Mouse (Mus musculus) erythroblast, embryonic 14.5 days (primary cell): Measurements from ENCODE around the gene Foxd3. TPM values are rescaled to one million over a fixed set of nuclear protein-coding genes. Genes with fewer than 3 reads are reported as not detected.
"Not testable (repeated sequence)": the region's sequence is repeated elsewhere in the genome, so short reads cannot be mapped to it uniquely, and the experiment has no call there.

Experiments used
- H3K27me3 ChIP-seq: 2 replicates; pipeline ENCODE4 v1.6.1; 2012; ENCODE audit warnings: inconsistent platforms; ENCODE audit not compliant: control insufficient read depth
- H3K36me3 ChIP-seq: 2 replicates; pipeline ENCODE4 v1.6.1; 2012; ENCODE audit warnings: mild to moderate bottlenecking, inconsistent platforms; ENCODE audit not compliant: control insufficient read depth
- H3K4me1 ChIP-seq: 2 replicates; pipeline ENCODE4 v1.6.1; 2012; ENCODE audit warnings: inconsistent platforms; ENCODE audit not compliant: control insufficient read depth
- H3K4me3 ChIP-seq: replicated peaks from 2 replicates; pipeline ENCODE3; 2012; ENCODE audit warnings: moderate library complexity, mild to moderate bottlenecking, inconsistent platforms
- H3K9me3 ChIP-seq: 2 replicates; pipeline ENCODE4 v1.6.1; 2012; ENCODE audit warnings: low read length, inconsistent platforms, mixed read lengths; ENCODE audit not compliant: control insufficient read depth
- GATA1 ChIP-seq: IDR thresholded peaks from 2 replicates; pipeline ENCODE4 v1.6.1; 2012; ENCODE audit warnings: low read length, inconsistent platforms, mixed read lengths
- TAL1 ChIP-seq: IDR thresholded peaks from 3 replicates; pipeline ENCODE4 v1.6.1; 2012; ENCODE audit warnings: low read length, inconsistent platforms, mixed read lengths
- polyA plus RNA-seq: library from polyadenylated mRNA; stranded (reverse); fragments of >175 nt; gene quantifications from 2 replicates; pipeline ENCODE4 v1.2.3, GENCODE M21; 2012

Gene Foxd3
- not detected in 2 replicates for polyA plus RNA-seq

DNA sequence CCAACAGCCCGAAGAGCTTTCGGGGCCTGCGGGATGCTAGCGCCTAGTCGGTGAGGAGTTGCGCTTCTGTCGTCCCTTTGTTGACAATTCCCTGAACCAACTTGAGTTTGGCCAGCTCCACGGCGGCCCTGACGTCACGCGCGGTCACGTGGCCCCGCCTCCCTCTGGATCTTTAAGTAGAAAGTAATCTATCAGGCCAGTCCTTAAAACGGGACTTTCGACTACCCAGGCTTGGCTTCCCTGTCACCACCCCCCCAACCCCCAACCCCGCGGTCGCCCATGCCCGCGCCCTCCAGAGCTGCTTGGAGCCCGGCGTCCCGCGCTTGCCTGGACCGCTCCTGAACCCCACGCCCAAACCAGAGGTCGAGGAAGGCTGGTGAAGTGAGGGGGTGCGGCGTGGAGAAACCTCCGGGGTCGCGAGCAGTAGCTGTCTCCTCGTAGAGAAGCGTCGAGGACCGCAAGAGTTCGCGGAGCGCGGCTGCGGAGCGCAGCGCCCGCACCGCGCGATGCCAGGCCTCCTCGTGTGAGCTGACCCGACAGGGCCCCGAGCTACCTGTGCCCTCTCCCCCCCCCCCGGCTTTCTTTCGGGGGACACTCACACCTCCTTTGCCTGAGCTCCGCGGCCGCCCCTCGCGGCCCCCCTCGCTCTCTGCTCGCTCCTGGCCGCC lies at the start of gene Foxd3:
Gene Foxd3 (plus strand): TSS at position 363 of the 668 bp plus-strand sequence.
- peaks cover 8% of the 10 kb centered on the region; the same call in 1 of the 2 replicates for H3K9me3 ChIP-seq
- H3K27me3 ChIP-seq, result peaks cover 100% of the 10 kb centered on the region
- TF ChIP-seq TAL1 (no peak), GATA1 (no peak)
- H3K36me3 ChIP-seq, result no peaks in the 10 kb centered on the region
- no peak within 1 kb of the TSS for H3K4me3 ChIP-seq
- H3K4me1 ChIP-seq, result no peaks in the 10 kb centered on the region

DNA sequence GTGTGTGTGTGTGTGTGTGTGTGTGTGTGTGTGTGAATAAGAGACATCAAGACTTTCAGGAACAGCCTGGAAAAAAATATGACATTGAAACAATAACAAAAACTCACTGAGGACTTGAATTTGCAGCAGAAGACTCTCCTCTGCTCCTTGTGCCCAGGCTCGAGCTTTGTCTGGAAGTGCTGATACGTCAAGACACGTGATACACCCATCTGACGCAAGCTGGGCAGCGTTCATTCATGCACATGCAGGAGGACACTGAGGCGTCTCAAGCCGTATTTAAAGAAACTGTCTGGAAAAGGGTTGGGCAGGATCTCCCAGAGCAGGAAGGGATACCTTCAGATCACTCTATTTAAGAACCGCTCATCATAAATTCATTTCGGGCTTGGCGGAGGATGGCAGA lies 43.9 kb upstream of the Foxd3 start:
- Histone ChIP-seq H3K9me3 (no peaks in the 10 kb centered on the region), H3K36me3 (no peaks in the 10 kb centered on the region), H3K4me3 (no peak overlapping the region), H3K4me1 (no peaks in the 10 kb centered on the region), H3K27me3 (no peaks in the 10 kb centered on the region)
- no peak for TF ChIP-seq GATA1
- no peak for TF ChIP-seq TAL1

DNA sequence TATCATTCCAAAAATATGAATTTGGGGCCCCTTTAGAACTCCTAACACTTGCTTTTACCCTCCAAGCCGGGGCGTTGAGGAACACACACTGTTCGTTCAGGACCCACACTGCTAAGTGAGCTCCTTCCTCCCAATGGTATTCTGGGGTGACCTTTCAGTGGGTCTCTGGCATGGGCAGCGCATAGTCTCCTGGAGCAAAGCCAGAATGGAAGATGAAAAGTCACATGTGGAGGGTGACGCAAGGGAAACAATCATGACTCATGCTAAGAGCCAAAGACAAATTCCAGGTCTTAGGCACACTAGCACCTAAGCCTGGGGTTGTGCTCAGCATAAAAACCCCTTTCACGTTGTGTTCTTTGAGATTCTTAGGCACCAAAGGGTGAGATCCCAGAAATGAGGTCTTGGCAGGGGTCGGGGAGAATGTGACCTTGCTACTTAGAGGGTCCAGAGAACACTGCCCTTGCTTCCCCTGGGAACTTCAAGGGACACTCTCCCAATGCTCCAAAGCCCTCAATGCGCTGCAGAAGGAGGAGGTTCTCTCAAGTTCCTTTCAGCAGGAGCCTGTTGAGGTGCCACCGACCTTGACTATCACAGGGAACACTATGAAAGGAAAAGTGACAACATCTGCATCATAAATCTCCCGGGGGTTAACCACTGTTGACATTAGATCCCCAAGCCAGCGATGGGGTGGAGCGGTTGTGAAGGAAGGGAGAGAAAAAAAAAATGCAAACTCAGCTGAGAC lies 43.3 kb upstream of the Foxd3 start:
- Histone ChIP-seq H3K4me3 (no peak overlapping the region), H3K36me3 (no peaks in the 10 kb centered on the region), H3K9me3 (no peaks in the 10 kb centered on the region), H3K27me3 (no peaks in the 10 kb centered on the region), H3K4me1 (no peaks in the 10 kb centered on the region)
- TF ChIP-seq TAL1 (no peak), GATA1 (no peak)

DNA sequence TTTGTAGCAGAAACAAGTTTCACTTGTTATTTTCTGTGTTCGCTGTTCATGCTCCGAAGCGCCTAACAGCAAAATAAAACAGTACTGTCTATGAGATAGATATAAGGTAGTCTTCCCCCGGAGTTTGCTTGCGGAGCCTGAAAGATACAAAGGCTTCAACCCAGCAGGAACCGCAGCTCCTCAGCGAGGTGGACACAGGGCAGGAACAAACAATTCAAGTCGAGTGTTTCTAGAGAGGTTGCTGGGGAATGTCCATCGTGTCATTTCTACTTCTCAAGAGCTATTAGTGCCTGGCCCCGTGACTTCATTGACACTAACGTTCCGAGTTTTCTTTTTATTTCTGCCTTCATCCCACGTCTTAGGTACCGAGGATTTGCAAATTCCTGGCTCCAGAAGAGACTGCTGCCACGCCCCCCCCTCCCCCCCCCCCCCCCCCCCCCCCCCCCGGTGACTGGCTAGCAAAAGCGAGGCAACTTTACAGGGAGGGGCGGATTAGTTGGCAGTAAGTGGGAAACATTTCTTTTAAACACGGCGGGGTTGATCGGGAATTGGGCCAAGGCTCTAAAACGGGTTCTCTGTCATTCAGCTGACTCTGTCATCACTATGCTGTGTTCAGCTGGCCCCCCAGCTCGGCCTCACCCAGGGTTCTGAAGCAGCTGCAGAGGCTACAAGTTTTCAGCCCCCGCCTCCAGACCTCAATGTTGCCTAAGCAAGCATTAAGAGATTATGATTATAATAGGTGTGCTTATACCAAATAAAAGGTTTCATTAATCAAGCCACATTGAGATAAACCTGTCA lies 29.9 kb upstream of the Foxd3 start:
- H3K9me3 ChIP-seq, result no peaks in the 10 kb centered on the region; the same call in 1 of the 2 replicates
- H3K4me1 ChIP-seq, result no peaks in the 10 kb centered on the region
- H3K4me3 ChIP-seq, result no peak overlapping the region
- no peak for TF ChIP-seq TAL1
- TF ChIP-seq GATA1, result no peak
- peaks cover 4% of the 10 kb centered on the region for H3K27me3 ChIP-seq
- H3K36me3 ChIP-seq, result no peaks in the 10 kb centered on the region

- TF ChIP-seq TAL1, result no peak
- TF ChIP-seq GATA1, result no peak
- Histone ChIP-seq H3K9me3 (no peaks in the 10 kb centered on the region; the same call in 1 of the 2 replicates), H3K36me3 (no peaks in the 10 kb centered on the region), H3K27me3 (peaks cover 4% of the 10 kb centered on the region), H3K4me3 (no peak overlapping the region), H3K4me1 (no peaks in the 10 kb centered on the region)
Measured at GRCm38 (mm10) chr4:99627057-99627456, 29.0 kb upstream of the Foxd3 start.

DNA sequence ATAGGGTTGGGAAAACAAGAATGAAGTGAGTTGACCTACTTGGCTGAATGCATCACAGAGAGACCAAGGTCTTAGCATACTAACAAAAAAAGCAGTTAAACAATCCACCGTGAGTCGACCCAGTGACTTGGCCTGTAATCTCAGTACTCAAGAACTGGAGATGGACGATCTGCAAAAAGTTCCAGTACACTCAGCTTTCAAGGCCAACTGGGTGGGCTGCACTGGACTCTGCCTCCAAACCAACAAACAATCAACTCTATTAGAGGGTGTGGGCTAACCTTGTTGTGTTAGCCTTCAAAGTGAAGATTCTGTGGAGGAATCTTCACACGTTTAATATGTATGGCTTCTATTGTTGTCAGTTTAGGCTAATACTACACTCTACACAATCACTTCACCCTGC lies 20.1 kb upstream of the Foxd3 start:
- Histone ChIP-seq H3K27me3 (no peaks in the 10 kb centered on the region), H3K4me3 (no peak overlapping the region), H3K36me3 (no peaks in the 10 kb centered on the region), H3K9me3 (no peaks in the 10 kb centered on the region), H3K4me1 (no peaks in the 10 kb centered on the region)
- no peak for TF ChIP-seq TAL1

DNA sequence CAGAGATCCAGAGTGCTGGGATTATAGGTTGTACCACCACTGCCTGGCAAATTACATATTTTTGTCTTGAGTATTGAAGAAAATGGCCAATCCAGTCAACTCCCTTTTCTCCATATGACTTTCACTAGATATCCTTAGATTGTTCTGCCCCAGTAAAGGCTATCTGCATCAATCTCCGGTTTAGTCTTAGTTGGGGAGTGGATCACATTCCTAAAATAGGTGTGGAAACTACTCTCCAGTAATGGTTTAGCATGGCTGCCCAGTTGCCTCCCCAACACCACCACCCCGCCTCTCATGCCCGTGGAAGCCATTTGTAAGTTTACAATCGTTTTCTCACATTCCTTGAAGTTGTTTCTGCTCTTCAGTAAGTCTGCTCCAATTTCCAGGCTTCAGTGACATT lies 19.4 kb upstream of the Foxd3 start:
- TF ChIP-seq GATA1, result no peak
- no peak for TF ChIP-seq TAL1
- no peaks in the 10 kb centered on the region for H3K27me3 ChIP-seq
- no peaks in the 10 kb centered on the region for H3K36me3 ChIP-seq
- no peaks in the 10 kb centered on the region for H3K9me3 ChIP-seq
- no peaks in the 10 kb centered on the region for H3K4me1 ChIP-seq
- H3K4me3 ChIP-seq, result no peak overlapping the region

- H3K9me3 ChIP-seq, H3K27me3 ChIP-seq, H3K36me3 ChIP-seq, H3K4me3 ChIP-seq, H3K4me1 ChIP-seq: not testable (repeated sequence)
Measured at GRCm38 (mm10) chr4:99640619-99641018, 15.5 kb upstream of the Foxd3 start.

DNA sequence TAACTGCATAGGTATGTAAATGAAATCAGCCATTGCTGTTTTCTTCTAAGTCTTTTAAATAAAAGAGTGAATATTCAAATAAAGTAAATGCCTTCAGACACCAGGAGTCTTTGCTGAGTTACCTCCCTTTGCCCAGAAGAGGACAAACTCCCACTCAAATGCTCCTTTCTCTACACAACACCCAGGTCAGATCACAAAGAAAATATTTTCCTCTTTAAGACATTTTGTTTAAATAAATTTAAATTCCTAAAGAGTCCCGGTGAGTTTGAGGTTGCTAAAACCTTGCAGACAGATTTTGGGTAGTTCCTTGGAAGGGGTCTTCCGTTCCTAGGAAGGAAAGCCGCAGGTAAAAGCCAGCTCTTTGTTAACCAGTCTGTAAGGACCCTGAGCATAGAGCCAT lies 14.2 kb upstream of the Foxd3 start:
- Histone ChIP-seq H3K4me3 (no peak overlapping the region), H3K4me1 (no peaks in the 10 kb centered on the region), H3K9me3 (no peaks in the 10 kb centered on the region), H3K27me3 (no peaks in the 10 kb centered on the region), H3K36me3 (no peaks in the 10 kb centered on the region)
- TF ChIP-seq TAL1, result no peak
